Mouse (Mus musculus): ENCODE results near the gene Inava.

Inava gene

GRCm38 (mm10) chr1:136233892-136234594, at the start of gene Inava:
TSS of gene Inava (minus strand) at chr1:136234264.
- peak; percentile 62 for DNase-seq (ENCODE audit: low read depth, low spot score)

GRCm38 (mm10) chr1:136277366-136277765, 43.3 kb upstream of the Inava start:
- DNase-seq (ENCODE audit: low read depth, low spot score): no peak

DNA sequence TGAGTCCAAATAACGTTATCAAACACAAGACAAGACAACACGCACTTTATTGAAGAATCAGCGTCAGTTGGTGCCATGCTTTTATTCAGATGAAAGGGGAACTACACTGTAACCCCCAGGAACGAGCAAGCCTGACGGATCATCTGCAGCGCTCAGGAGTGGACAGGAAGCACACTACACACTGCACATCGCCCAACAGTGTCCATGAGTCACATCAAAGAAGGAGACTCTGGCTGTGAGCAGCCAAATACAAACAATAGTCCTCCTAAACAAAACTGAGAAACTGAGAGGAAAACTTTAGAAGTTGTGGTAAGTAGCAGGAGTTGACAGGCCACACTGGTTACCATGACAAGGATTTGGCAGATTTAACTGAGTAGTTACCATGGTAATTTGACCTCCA, 34.2 kb upstream of the Inava start:
- DNase-seq (ENCODE audit: low read depth, low spot score): no peak

DNA sequence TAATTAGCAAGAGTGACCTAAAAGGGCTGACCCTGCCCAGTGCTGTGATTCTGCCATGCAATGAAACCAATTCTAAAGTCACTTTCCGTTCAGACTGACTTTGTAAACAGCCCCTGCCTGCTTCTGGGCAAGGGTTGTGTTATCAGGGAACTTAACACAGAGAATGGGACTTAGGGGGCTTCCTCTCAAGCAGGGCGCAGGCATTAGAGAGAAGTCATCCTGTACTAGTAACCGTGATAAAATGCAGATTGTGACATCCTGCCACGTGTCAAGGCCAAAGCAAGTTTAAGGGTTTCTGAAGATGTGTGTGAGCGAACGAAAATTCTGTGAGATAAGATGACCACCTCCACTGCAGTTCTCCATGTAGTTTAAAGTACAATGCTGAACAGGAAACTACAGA, 32.1 kb upstream of the Inava start:
- no peak for DNase-seq (ENCODE audit: low read depth, low spot score)

- DNase-seq (ENCODE audit: low read depth, low spot score): no peak
These were observed 29.3 kb upstream of the Inava start for GRCm38 (mm10) chr1:136263355-136263754.

DNA sequence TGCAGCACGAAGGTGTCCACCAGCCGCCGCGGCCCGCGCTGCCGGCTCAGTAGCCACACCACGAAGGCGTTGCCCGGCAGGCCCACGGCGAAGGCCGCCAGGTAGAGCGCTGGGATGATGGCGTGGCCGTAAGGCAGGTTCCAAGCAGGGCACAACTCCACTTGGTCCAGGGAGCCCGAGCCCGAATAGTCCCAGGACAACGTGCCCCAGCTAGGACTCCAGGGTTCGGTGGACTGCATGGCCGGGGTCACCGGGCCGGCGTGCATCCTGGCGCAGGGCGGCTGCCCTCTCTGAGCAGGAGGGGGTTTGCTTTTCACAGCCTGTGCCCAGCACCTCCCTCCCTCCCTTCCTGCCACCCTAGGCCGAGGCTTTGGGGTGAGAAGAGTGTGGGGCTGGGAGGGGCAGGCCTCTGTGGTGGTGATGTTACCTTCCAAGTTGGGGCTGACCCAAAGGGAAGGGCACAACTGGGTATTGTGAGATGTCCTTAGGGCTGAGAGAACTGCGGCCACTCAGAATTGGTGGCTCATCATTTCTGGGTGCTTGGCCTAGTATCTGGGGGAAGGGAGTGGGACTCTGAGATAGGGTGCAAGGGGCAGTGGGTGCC, 26.7 kb upstream of the Inava start, which contains the start of gene Gpr25:
Gene Gpr25, minus strand, starts transcription at position 239 of the 604 bp plus-strand sequence.
- DNase-seq (ENCODE audit: low read depth, low spot score): no peak

DNA sequence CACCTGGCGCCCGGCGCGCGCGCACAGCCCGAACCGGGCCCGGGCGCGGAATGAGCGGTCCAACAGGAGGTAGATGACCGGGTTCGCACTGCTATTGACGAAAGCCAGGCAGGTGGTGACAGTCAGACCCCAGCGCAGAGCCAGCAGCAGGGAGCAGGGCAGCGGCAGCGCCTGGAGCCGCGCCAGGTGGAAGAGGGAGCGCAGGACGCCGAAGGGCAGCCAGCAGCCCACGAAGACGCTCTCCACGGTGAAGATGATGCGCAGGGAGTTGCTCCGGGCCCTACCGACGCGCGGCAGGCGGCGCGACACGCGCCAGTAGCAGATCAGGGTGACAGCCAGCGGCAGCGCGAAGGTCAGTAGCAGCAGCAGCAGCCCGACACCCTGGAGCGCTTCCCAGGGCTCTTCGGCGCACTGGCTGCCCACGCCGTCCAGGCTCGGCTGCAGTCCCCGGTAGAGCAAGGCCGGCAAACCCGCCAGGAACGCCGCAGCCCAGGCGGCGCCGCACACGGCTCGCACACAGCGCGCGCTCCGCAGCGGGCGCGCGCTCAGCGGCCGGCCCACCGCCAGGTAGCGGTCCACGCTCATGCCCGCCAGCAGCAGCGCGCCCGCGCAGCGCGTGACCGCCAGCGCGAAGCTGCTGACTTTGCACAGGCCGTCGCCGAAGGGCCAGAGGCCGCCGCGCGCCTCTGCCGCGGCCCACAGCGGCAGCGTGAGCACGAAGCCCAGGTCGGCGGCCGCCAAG, 26.0 kb upstream of the Inava start:
- peak; percentile 39 for DNase-seq (ENCODE audit: low read depth, low spot score)

DNA sequence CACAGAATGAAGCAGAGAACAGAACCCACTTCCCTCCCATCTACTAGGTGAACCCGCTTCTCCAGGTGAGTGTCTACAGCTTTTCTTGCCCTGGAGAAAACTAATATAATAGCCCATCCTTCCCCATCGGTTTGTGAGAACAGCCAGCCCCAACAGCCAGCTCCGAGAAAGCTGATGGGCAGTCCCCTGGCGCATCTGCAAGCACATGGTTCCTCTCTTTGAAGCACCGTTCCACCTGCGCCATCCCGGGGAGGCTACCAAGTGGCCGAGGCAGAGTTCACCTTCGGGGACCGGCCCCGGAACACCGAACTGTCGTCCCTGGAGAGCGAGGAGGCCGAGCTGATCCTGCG, 25.5 kb upstream of the Inava start:
- DNase-seq (ENCODE audit: low read depth, low spot score): no peak

DNA sequence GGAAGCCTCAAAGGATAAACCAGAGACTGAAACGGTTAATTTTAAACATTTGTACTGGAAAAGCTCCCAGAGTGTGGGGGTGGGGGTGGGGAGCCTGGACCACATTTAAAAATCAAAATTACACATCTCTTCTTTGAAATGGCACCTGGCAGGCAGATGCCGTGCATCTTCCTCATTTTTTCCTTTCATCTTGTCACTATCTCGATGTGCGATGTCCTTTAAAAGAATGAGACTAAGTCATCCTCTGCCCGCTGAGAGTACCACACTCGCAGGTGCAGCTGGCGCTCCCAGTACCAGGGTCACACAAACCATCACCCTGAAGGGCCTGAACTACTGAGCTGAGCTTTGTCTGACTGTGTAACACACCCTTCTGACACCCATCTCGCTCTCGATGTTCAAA, 24.4 kb upstream of the Inava start:
- no peak for DNase-seq (ENCODE audit: low read depth, low spot score)

- peak; percentile 45 for DNase-seq (ENCODE audit: low read depth, low spot score)
These were observed 21.6 kb upstream of the Inava start for GRCm38 (mm10) chr1:136255657-136256056.

DNA sequence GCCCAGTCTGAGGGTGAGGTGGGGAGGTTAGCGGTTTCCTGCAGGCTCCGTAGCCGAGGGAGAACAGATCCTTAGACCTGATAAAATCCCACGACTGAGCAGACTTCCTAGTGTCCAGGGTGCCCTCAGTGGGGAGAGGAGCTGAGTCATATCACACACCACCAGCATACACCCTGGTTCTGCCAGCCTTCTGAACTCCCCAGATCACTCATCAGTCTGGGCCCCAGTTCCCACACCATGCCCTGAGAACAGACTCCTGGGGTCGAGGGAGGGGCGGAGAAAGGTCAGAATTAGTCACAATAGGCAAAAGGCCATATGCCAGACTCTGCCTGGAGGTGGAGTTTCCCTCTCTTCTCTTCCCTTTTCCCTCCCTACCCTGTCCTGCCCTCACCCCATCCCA, 21.1 kb upstream of the Inava start:
- peak; percentile 63 for DNase-seq (ENCODE audit: low read depth, low spot score)

DNA sequence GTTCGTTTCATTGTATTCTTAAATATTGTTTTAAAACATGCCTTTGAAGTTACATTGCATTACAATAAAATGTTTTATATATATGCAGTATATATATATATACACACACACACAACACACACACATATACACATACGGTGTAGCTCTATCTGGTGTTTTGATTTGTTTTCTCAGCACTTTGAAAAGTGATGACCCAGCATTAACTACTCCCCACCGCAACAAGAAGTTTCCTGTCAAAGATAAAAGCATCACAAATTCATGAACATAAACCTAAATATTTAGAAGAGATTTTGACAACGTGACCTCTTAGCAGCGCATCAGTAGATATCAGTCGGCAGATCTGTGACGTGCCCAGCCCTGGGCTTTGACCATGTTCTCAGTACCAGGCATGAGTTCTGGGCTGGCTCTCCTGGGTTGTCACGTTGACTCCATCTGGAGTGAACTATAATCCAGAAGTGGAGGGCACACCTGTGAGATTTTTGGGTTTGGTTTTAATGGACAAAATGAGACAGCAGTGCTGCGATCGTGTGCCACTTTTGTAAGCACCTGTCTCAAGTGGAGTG, 20.5 kb upstream of the Inava start:
- peak; percentile 56 for DNase-seq (ENCODE audit: low read depth, low spot score)

- DNase-seq (ENCODE audit: low read depth, low spot score): no peak
These were observed 19.4 kb upstream of the Inava start for GRCm38 (mm10) chr1:136253472-136253871.

DNA sequence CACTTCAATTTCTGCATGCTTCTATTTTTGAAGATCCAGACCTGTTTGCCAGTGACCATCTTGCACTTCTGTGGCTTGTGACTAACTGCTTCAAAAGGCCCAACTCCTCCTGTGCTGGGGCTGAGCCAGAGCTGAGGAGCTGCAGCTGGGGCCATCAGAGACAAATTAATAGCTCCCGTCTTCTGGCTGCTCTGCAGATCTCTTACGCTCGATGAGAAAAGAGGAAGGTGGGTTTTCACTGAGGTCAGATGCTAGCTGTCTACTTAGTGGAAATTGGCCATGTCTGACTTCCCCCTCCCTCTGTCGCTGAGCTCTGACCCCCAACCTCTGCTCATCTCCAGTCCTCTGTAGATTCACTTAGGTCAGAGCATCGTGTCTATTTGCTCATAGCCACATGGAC, 15.6 kb upstream of the Inava start:
- DNase-seq (ENCODE audit: low read depth, low spot score): no peak

GRCm38 (mm10) chr1:136247393-136247792, 13.3 kb upstream of the Inava start:
- DNase-seq (ENCODE audit: low read depth, low spot score): no peak

DNA sequence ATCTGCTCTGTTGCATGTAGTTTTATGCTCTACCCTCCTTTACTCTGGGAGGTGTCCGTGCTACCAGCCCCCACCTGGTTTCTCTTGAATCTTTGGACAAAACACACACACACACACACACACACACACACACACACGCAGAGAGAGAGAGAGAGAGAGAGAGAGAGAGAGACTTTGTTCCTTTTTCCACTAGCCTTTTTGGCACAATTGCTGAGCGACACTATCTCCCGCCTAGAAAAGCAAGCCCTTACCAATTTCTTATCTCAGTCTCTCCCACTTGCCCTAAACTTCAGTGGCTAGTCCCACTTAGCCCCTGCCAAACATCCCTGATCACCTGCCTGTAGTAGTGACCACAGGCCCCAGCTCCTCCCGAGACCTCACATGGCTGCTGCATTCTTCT, 10.4 kb upstream of the Inava start:
- no peak for DNase-seq (ENCODE audit: low read depth, low spot score)

GRCm38 (mm10) chr1:136241801-136242200, 7.7 kb upstream of the Inava start:
- no peak for DNase-seq (ENCODE audit: low read depth, low spot score)

DNA sequence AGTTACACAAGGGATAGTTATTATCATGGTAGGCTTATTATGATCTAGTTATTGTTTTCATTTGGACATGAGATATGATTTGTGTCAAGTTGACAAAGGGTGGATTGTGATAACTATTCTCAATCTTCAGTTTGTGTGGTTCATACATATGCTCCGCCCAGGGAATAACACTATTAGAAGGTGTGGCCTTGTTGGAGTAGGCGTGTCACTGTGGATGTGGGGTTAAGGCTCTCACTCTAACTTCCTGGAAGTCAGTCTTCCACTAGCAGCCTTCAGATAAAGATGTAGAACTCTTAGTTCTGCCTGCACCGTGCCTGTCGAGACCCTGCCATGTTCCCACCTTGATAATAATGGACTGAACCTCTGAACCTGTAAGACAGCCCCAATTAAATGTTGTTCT, 4.4 kb upstream of the Inava start:
- DNase-seq (ENCODE audit: low read depth, low spot score): no peak

GRCm38 (mm10) chr1:136234595-136235092, 580 bp upstream of the Inava start:
- DNase-seq (ENCODE audit: low read depth, low spot score): no peak

DNA sequence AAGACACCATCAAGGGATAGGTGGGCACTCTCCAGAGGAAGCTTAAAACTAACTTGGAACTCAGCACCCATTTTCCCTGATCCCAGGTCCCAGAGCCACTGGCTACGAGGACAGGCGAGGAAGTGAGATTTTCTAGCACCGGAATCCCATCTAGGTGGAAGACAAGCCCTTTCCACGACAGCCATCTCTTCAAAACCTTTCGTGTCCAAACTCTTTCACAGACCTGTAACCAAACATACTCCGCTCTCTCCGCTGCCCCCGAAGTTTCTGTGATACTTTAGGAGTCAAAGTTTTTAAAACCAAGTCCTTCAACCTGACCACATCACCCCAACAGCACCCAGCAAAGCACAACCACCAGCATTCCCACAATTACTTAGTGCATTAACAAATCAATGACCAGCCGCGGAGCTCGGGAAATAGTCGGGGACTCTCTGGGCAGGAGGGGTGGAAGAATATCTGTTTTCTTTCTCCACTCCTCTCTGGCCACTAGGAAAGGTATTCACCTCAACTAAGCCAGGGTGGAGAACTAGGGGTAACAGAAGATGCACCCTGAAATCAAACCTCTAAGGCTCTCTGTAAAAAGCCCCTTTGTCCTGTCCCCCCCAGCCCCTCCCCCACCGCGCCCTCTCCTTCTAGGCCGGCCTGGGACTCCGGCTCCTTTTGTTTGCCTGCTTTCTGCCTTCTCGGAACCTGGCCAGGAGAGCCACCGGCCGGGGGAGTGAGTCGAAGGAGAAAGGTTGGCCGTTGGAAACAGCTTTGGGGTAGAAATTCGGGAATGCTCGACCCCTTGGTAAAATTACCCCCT, 876 bp downstream of the Inava start:
- no peak for DNase-seq (ENCODE audit: low read depth, low spot score)

DNA sequence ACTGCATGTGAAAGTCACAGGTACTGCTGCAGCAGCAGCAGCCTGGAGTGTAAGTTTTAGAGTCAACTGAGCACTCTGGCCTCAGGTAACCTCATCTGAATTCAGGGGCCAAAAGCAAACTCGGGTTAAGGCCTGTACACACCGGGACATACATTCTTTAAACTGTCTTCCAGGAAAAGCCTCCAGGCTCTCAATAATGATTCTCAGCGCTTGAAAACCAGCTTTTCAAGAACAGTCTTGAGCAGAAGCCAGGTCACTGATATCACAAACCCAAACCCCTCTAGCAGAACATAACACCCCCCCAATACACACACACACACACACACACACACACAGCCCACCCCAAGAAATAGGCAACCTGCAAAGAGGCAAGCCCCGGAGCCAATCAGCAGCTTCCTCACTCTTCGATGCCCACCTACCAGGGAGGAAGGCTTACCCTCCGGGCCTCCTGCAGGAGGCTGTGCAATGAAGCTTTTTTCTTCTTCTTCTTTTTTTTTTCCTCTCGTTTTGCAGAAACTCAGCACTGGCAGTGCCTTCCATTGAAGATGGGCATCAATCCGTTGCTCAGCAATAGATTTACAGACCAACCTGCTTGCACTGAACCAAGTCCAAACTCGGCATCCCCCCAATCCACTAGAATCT, 1.7 kb downstream of the Inava start:
- no peak for DNase-seq (ENCODE audit: low read depth, low spot score)

All from CD4-positive, CD25-positive, alpha-beta regulatory T cell, adult 2 months (primary cell).